Mouse (Mus musculus): ENCODE measurements around the gene N4bp2l2.
"Not testable (repeated sequence)": the region's sequence is repeated elsewhere in the genome, so short reads cannot be mapped to it uniquely, and the experiment has no call there.

Gene N4bp2l2

DNA sequence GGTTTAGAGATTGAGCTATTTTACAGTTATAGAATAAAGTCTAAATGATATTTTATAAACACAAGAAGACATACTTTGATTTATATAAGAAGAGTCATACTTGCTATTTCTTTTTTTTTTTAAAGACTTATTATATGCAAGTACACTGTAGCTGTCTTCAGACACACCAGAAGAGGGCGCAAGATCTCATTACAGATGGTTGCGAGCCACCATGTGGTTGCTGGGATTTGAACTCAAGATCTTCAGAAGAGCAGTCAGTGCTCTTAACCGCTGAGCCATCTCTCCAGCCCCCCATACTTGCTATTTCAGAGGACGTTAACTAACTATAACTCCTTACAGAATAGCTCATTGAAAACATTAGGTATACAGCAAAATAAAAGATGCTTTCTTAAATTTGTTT lies 22.6 kb downstream of the N4bp2l2 start:
- DNase-seq (ENCODE audit: low read depth, low spot score), result not testable (repeated sequence)

DNA sequence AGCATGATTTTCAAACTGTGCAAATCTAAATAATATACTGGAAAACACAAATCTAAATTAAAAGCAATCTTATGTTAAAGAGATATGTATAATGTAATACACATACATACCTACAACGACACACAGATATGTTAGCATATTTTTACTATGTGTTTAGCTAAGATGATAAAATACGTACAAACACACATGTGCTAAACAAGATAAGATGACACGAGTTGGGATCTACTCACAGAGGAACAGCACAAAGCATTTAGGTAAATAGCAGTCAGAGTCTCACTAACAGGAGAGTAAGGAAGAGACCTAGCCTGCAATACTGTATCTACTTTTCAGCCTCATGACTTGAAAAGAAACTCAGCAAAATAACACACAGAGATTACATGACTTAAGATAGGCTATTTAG lies 24.5 kb downstream of the N4bp2l2 start:
- no peak for DNase-seq (ENCODE audit: low read depth, low spot score)

DNA sequence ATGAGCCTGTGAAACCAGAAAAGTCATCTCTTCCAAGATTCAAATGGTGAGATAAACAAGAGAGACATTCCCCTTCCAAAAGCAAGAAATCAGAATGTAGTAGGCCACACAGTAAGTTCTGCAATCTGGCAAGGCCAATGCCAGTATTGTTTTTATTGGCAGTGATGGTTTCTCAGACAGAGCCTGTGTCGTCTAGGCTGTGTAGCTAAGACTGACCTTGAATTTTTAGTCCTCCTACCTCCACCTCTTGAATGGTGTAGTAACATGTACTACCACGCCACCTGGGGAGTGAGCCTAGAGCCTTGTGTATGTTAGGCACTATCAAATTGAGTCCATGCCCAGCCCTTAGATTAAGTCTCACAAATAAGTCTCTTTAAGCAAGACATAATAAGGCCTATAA lies 36.3 kb downstream of the N4bp2l2 start:
- DNase-seq (ENCODE audit: low read depth, low spot score), result no peak

DNA sequence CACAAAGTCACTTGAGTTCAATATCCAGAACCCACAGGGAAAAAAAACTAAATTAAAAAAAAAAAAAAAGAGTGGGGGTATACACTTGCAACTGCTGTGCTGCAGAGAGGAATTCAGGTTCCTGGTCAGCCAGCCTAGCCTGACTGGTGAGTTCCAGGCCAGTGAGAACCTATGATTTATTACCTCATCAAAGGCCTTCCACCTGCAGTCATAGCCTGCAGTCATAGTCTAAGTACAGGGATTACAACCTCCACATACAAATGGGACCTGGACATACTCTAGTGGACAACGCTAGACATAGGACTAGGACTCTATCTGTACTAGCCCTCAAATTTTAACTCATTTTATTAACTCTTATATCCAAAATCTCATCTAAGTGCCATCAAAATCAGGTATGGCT lies 36.7 kb downstream of the N4bp2l2 start:
- DNase-seq (ENCODE audit: low read depth, low spot score), result no peak

DNA sequence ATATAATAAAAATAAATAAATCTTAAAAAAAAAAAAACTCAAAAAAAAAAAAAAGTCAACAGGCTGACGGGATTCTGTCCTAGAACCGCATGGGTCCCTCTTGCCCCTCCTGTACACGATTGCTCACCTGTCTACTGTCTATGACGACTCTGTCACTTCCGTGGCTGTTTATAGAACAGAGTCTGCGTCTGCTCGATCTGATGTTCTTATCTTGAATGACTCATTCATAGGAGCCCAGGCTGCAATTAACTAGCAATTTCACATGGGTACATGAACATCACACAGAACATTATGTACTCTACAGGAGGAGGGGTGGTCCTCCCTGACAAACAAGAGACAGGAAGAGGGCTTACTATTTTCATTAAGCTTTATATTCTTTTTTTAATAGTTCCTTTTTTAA lies 40.5 kb downstream of the N4bp2l2 start:
- no peak for DNase-seq (ENCODE audit: low read depth, low spot score)

DNA sequence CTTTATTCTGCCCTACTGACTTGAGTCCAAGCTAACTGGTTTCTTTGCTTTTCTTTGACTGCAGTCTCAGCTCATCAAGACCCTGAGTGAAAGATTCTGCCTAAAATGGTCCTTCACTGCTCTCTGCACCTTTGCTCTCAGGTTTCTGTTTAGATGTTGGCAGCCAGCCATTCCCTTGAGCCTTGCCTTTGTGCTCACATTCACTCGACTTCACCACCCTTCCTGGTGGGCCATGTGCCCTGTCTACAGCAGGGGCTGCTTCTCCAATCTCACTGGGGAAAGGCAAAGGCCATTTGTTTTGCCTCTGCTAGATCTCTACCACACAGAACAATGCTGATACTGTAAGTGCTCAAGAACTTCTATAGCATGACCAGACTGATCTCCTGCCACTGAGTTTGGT lies 43.2 kb downstream of the N4bp2l2 start:
- no peak for DNase-seq (ENCODE audit: low read depth, low spot score)

DNA sequence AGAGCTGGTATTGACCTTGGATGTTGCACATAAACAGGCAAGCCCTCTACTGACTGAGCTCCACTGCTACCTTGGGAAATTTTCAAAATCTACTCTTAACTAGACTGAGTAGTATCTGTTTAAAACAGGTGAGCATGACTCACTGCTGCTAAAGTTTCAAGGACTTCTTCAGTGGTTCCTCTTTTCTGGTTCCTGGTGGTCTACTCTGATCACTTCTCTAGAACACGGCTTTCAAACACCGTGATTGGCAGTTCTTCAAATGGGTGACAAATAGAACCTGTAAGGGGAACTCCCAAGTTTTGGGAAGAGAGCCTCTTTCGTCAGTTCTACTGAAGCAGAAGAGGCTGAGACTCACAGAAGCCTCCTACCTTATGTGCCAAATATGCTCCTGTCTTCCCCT lies 44.4 kb downstream of the N4bp2l2 start:
- DNase-seq (ENCODE audit: low read depth, low spot score), result no peak

DNA sequence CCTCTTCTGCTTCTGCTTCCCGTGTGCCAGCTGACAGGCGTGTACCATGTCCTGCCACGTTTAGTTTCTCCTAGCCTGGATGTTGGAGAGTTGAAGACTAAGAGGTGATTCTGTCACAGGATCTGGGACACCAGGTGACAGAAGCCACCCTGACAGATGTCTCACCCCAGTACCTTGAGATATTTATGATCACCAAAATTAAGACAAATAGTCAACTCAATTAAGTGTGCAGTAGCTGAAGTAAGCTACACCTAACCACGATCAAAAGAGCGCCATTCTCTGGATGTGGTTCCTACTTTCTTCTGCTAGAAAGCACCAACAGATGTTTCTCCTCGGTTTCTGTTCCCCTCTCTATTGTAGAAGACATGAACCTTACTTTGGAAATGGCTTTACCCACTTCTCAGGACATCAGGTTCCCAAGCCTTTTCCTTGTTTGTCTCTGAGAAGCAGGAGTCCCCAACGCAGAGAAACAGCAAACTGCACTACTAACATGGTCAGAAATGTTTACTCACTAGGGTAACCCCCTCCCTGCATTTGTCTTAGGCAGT lies 45.3 kb downstream of the N4bp2l2 start:
- DNase-seq (ENCODE audit: low read depth, low spot score), result no peak

DNA sequence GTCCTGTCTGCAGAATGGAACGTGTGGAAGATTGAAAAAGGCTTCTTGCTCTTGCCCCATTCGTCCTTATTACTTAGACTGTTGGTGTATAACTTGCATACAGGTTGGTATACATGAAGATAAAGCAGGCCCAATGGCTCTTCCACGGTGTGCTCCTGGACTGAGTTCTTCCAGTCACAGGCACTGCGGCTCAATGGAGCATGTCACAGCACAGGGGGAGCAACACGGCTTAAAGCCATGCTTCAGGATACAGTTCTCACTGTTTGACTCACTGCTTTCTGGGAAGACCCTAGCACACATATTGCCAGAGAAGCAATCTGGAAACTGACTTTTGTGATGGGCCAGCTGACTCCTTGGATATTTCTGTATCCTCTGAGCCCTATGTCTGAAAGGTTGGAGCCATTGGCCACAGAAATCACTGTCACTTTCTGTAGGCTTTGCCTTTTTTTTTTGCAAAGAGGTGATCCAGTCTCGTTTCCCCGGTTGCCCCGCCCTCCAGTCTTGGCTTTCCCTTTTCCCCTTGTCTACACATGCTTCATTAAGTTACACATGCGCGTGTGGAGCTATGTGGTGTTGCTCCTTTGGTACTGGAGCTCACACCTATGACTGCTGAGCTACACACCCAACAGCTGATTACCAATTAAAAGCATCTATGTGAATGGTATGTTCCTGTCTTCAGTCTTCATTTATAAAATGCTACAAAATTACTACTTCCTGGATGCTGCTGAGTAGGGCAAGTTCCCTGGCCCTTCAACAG lies 47.2 kb downstream of the N4bp2l2 start:
- DNase-seq (ENCODE audit: low read depth, low spot score), result no peak

DNA sequence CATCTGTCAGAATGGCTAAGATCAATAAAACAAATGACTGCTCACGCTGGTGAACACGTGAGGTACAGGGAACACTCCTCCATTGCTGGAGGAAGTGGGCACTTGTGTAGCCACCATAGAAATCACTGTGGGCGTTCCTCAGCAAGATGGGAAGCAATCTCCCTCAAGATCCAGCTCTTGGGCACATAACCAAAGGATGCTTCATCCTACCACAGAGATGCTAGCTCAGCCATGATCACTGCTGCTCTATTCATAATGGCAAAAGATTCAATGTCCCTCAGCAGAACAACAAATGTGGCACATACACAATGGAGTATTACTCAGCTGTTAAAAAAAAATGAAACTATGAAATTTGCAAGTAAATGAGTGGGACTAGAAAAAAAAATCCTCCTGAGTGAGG lies 49.3 kb downstream of the N4bp2l2 start:
- DNase-seq (ENCODE audit: low read depth, low spot score), result no peak

DNA sequence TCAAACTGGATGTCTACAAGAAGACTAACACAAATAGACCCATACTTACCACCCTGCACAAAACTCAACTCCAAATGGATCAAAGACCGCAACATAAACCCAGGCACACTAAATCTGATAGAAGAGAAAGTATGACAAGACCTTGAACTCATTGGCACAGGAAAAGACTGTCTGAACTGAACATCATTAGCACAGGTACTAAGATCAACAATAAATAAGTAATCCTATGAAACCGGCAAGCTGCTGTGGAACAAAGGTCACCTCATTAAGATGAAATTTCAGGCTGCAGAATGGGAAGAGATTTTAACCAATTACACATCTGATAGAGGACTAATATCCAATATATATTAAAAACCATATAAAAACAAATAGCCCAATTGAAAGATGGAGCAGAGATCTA lies 49.8 kb downstream of the N4bp2l2 start:
- DNase-seq (ENCODE audit: low read depth, low spot score), result no peak

DNA sequence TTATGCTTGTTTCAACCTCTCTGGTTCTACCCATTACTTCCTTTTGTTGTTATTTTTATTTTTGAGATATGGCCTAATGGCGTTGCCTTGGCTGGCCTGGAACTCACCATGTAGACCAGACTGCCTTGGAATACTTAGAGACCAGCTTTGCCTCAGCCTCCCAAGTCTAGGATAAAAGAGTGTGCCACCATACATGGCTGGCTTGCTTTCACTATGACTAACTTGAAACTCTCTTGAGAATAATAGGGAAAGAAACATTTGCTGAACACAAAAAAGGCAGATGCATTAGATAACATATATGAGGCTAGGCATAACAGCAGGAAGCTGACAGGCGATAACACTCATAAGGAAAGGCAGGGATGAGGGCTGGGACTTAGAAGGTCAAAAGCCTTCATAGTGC lies 51.9 kb downstream of the N4bp2l2 start:
- DNase-seq (ENCODE audit: low read depth, low spot score), result no peak

DNA sequence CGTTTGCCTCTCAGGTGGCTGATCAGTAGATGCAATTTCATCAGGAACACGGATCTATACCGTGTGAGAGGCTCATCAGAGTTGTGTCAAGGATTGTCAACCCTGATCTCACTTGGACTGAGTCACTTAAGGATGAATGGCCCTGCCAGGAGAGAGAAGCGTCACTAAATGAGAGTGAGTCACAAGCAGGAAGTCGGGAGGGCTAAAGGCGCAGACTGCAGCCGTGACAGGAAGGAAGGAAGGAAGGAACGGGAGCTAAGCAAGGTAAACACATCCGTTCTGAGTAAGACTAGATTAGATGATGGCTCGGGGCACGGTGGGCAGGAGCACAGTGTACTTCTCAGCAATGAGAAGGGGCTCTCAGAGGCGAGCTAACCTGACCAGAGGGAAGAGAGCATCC lies 54.3 kb downstream of the N4bp2l2 start:
- DNase-seq (ENCODE audit: low read depth, low spot score), result peak; percentile 85

DNA sequence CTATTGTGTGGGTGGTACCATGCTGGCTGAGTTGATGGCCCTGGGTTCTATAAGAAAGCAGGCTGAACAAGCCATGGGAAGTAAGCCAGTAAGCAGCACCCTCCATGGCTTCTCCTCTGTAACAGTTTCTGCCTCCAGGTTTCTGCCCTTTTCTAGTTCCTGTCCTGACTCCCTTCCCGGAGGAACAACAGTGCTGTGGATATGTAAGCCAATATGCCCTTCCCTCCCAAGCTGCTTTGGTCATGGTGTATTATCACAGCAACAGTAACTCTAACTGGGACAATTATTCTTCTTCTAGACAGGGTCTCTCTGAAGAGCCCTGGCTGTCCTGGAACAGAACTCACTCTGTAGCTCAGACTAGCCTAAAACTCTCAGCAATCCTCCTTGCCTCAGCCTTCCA lies 54.8 kb downstream of the N4bp2l2 start:
- DNase-seq (ENCODE audit: low read depth, low spot score), result no peak

DNA sequence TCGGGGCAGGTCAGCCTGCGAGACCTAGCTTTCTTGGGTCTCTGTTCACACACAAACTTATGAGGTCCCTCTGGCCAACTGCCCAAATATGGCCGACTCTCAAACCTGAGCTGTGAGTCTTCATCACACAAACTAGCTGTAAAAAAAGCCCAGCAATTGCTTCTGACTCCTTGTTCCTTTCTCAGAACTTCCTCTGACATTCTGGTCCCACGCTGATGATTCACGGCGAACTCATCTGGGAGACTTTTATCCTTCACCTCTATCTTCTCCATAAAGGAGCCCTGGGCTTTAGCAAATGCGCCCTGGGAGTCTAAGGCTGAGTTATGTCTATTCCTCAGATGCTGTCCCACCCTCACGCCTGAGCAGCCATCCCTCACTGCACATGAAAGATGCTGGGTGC lies 58.4 kb downstream of the N4bp2l2 start:
- no peak for DNase-seq (ENCODE audit: low read depth, low spot score)

DNA sequence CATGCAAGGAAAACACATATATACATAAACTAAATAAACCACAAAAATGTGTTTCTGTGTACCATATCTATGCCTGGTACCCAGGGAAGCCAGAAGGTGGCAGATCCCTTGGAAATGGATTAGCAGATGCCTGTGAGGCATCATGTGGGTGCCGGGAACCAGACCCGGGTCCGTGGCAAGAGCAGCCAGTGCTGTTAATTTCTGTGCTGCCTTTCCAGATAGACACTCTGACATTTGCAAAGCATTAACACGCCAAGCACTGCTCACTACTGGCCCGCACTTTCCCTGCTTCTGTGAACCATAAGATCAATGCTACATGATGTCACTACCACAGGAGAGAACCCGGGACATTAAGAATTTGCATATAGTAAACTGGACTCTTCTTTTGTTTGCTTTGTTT lies 59.9 kb downstream of the N4bp2l2 start:
- no peak for DNase-seq (ENCODE audit: low read depth, low spot score)

DNA sequence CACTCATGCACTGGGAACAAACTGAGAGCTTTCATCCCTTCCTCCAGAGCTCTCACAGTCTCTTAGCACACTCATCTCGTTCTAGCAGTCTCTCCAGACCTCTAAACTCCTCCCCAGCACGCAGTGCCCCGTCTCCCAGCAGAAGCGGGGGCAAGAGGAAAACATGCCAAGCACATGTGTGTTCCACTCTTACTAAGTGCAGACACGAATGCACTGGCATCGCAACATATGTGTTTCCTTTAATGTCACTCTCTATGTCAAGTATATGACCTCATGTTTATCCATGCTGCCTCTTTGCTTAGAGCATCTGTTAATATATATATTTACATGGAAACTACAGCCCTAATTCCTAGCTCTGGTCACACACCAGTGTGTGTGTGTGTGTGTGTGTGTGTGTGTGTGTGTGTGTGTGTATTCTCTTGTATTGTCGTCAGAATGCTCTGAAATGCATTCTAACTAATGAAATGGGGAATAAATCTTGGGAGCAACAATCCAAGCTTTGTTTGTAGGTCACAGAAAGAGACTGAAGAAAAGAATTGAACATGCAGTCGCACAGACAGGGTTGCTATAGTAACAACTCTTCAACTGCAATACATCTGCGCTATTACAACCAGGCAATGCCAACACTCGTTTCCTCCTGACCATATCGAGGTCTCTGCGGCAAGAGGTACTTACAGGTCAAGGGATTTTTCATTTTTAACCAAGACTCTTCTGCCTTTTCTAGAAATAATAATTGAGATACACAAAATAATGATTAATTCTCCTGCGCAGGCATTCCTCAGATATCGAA lies 64.3 kb downstream of the N4bp2l2 start:
- DNase-seq (ENCODE audit: low read depth, low spot score), result peak; percentile 50

DNA sequence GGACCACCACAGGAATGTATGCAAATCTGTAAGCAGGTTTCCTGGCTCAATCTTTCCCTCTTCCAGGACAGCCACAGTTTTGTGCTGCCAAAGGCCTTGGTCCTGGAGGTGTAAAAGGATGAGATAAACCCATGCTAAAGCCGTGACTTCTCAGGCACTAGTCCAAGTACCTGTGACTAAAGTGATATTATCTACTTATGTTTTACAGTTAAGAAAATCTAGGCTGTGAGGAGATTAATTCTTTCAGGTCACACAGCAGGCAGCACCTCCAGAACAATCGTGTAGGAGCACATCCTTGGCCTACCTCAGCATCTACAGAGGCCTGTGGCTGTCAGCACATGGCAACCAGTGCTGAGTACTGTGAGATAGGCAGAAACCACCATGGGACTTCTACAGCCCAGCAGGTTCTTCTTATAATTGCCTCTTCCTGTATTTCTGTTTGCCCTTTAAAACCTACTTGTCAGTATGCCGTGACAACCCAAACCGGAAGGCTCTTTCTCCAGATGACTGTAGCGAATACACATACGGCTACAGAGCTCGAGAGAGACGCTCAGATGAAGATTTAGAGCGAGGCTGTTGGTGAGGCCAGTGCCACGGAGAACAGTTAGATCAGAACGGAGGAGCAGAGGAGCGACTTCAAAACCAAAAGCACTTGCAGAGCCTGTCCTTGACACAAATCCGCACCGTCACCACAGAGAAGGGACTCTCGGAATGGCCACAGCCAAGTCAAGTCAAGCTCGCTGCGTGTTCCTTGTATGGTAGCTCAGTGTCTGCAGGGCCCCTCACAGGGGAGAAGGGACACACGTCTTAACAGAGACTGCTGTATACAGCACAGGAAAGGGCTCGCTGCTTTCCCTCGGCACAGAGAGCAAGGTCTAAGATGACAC lies 65.2 kb downstream of the N4bp2l2 start:
- DNase-seq (ENCODE audit: low read depth, low spot score), result peak; percentile 83

DNA sequence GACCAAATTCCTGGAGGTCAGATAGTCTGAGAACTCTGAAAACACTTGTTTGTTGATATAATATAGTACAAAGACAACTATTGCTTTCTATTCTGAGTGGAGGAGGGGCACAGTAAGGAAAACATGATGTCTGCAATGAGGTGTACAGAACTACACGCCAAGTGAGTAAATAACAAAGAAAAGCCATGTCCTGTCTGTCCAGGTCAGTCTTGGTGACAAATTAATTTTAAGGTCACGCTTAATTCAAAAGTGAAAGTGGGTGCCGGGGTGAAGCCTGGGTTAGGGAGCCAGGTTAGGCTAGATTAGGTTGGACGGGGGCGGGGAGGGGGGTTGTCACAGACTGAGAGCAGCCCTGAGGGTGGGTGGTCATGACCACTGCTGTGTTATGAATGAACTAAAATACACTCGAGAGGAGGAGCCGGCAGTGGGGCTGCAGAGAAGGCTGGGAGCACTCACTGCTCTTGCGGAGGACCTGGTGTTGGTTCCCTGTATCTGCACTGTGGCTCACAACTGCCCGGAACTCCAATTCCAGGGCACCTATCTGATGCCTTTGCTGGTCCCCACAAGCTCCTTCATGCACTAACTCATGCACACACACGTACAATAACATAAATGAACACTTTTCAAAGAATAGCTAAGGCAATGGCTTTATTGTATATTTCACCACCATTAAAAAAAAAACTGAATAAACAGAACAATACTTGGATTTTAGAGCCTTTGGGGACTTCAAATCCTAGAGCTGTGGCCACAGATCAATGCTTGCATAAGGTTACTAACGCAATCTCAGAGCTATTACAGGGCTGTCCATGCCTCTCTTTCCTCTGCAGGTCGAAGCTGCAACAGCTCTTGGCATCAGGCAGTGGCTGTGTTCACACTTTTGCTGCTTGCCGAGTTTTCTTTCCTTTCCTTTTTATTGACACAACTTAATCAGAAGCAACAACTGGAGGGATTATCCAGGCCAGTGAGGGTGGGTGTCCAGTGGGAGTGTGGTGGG lies 66.4 kb downstream of the N4bp2l2 start:
- DNase-seq (ENCODE audit: low read depth, low spot score), result peak; percentile 54

DNA sequence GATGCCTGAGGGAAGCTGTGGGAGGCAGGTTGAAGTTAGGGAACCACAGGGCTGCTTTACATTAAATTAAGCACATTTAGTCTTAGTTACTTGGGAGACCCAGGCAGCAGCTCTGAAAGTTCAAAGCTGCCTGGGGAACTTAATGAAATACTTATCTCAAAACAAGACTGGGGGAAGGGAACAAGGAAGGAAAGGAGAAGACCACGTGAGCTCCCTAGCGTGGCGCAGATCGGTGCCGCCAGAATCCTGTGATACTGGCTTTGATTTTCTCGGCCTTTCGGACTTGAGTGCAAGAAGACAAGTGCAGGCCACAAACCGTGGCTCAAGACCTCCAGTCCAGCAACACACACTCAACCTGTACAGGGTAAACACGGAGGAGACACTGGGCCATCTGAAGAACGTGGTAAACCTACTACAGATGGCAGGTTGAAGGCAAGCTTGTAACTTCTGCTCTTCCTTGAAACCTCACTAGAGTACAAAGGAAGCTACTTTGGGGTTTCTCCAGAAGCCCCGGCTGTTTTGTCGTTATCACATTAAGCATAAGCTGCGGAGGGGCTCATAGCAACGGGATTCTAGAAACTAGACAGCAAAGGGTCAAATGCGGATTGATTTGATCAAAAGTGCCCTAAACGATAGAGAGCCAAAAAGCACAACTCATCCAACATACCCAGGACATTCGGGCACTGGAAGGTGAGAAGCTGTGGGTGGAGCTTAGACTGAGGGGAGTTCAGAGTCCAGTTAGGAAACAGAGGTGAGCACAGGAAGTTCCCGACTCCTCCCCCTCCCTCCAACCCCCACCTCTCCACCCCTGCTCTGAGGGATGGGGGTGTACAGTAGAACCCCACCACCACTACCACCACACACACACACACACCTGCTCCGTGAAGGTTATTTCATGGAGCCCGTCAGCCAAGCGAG lies 67.5 kb downstream of the N4bp2l2 start:
- DNase-seq (ENCODE audit: low read depth, low spot score), result peak; percentile 59

All from CD4-positive helper T cell, adult 2 months (primary cell).